Mouse (Mus musculus): ENCODE data around the gene Gdf10. TPM values are rescaled to one million over a fixed set of nuclear protein-coding genes. Genes with fewer than 3 reads are reported as not detected.

The Gdf10 gene
- polyA plus RNA-seq, 1 experiment from 2014 or later, result 8.0 TPM

GRCm38 (mm10) chr14:33895777-33896176, 27.6 kb upstream of the Gdf10 start:
- DNase-seq (ENCODE audit: low spot score), result no peak
- no peaks in the 10 kb centered on the region for H3K9me3 ChIP-seq (ENCODE audit: control insufficient read depth, low read length)
- no peak overlapping the region for H3K4me2 ChIP-seq (replicated peaks)
- 88% methylated on average over 5 of the region's 5 CpGs for WGBS
- no peak overlapping the region for H3K27ac ChIP-seq
- no peak overlapping the region for H3K9ac ChIP-seq
- 0 out of 2 replicates have a peak, but pooled peaks cover 8% of the 10 kb centered on the region for H3K4me1 ChIP-seq (replicated peaks; ENCODE audit: control insufficient read depth, insufficient read depth, low read length)
- ATAC-seq (ENCODE audit: low FRiP score), result no peak
- H3K27me3 ChIP-seq (ENCODE audit: control insufficient read depth, insufficient read depth, low read length), result no peaks in the 10 kb centered on the region
- H3K4me3 ChIP-seq (replicated peaks; ENCODE audit: low read length), result no peak overlapping the region
- H3K36me3 ChIP-seq (replicated peaks; ENCODE audit: control insufficient read depth, insufficient read depth), result no peaks in the 10 kb centered on the region

GRCm38 (mm10) chr14:33896628-33897300, 26.6 kb upstream of the Gdf10 start:
- no peak overlapping the region for H3K9ac ChIP-seq
- no peak for ATAC-seq (ENCODE audit: low FRiP score)
- H3K4me1 ChIP-seq (replicated peaks; ENCODE audit: control insufficient read depth, insufficient read depth, low read length), result 0 out of 2 replicates have a peak, but pooled peaks cover 8% of the 10 kb centered on the region
- no peaks in the 10 kb centered on the region for H3K27me3 ChIP-seq (ENCODE audit: control insufficient read depth, insufficient read depth, low read length)
- no peaks in the 10 kb centered on the region for H3K36me3 ChIP-seq (replicated peaks; ENCODE audit: control insufficient read depth, insufficient read depth)
- H3K9me3 ChIP-seq (ENCODE audit: control insufficient read depth, low read length), result no peaks in the 10 kb centered on the region
- H3K4me2 ChIP-seq (replicated peaks), result no peak overlapping the region
- no peak overlapping the region for H3K27ac ChIP-seq
- 29% methylated on average over 9 of the region's 9 CpGs for WGBS
- no peak for DNase-seq (ENCODE audit: low spot score)
- no peak overlapping the region for H3K4me3 ChIP-seq (replicated peaks; ENCODE audit: low read length)

GRCm38 (mm10) chr14:33902783-33903182, 20.6 kb upstream of the Gdf10 start:
- no peak overlapping the region for H3K27ac ChIP-seq
- no peaks in the 10 kb centered on the region for H3K36me3 ChIP-seq (replicated peaks; ENCODE audit: control insufficient read depth, insufficient read depth)
- no peaks in the 10 kb centered on the region for H3K4me1 ChIP-seq (replicated peaks; ENCODE audit: control insufficient read depth, insufficient read depth, low read length)
- no peak overlapping the region for H3K9ac ChIP-seq
- H3K4me2 ChIP-seq (replicated peaks), result no peak overlapping the region
- no peak overlapping the region for H3K4me3 ChIP-seq (replicated peaks; ENCODE audit: low read length)
- WGBS, result 92% methylated on average over 4 of the region's 4 CpGs
- H3K9me3 ChIP-seq (ENCODE audit: control insufficient read depth, low read length), result no peaks in the 10 kb centered on the region
- DNase-seq (ENCODE audit: low spot score) (no peak), ATAC-seq (ENCODE audit: low FRiP score) (no peak)
- H3K27me3 ChIP-seq (ENCODE audit: control insufficient read depth, insufficient read depth, low read length), result no peaks in the 10 kb centered on the region

GRCm38 (mm10) chr14:33903199-33903598, 20.2 kb upstream of the Gdf10 start:
- Histone ChIP-seq H3K9me3 (ENCODE audit: control insufficient read depth, low read length) (no peaks in the 10 kb centered on the region), H3K36me3 (replicated peaks; ENCODE audit: control insufficient read depth, insufficient read depth) (no peaks in the 10 kb centered on the region), H3K4me2 (replicated peaks) (no peak overlapping the region), H3K27ac (no peak overlapping the region), H3K4me1 (replicated peaks; ENCODE audit: control insufficient read depth, insufficient read depth, low read length) (no peaks in the 10 kb centered on the region), H3K27me3 (ENCODE audit: control insufficient read depth, insufficient read depth, low read length) (no peaks in the 10 kb centered on the region), H3K4me3 (replicated peaks; ENCODE audit: low read length) (no peak overlapping the region), H3K9ac (no peak overlapping the region)
- WGBS, result 86% methylated on average over 1 of the region's 1 CpGs
- ATAC-seq (ENCODE audit: low FRiP score) (no peak), DNase-seq (ENCODE audit: low spot score) (no peak)

GRCm38 (mm10) chr14:33904851-33905250, 18.5 kb upstream of the Gdf10 start:
- Histone ChIP-seq H3K27me3 (ENCODE audit: control insufficient read depth, insufficient read depth, low read length) (no peaks in the 10 kb centered on the region), H3K4me1 (replicated peaks; ENCODE audit: control insufficient read depth, insufficient read depth, low read length) (no peaks in the 10 kb centered on the region), H3K36me3 (replicated peaks; ENCODE audit: control insufficient read depth, insufficient read depth) (no peaks in the 10 kb centered on the region), H3K4me2 (replicated peaks) (no peak overlapping the region), H3K27ac (no peak overlapping the region), H3K9me3 (ENCODE audit: control insufficient read depth, low read length) (no peaks in the 10 kb centered on the region), H3K4me3 (replicated peaks; ENCODE audit: low read length) (no peak overlapping the region), H3K9ac (no peak overlapping the region)
- no peak for DNase-seq (ENCODE audit: low spot score)
- ATAC-seq (ENCODE audit: low FRiP score), result no peak

GRCm38 (mm10) chr14:33913727-33914126, 9.7 kb upstream of the Gdf10 start:
- WGBS, result 37% methylated on average over 3 of the region's 3 CpGs
- H3K4me1 ChIP-seq (replicated peaks; ENCODE audit: control insufficient read depth, insufficient read depth, low read length), result no peaks in the 10 kb centered on the region
- H3K36me3 ChIP-seq (replicated peaks; ENCODE audit: control insufficient read depth, insufficient read depth), result no peaks in the 10 kb centered on the region
- H3K9ac ChIP-seq, result no peak overlapping the region
- no peak overlapping the region for H3K4me3 ChIP-seq (replicated peaks; ENCODE audit: low read length)
- ATAC-seq (ENCODE audit: low FRiP score) (no peak), DNase-seq (ENCODE audit: low spot score) (no peak)
- H3K9me3 ChIP-seq (ENCODE audit: control insufficient read depth, low read length), result no peaks in the 10 kb centered on the region
- no peak overlapping the region for H3K27ac ChIP-seq
- no peak overlapping the region for H3K4me2 ChIP-seq (replicated peaks)
- H3K27me3 ChIP-seq (ENCODE audit: control insufficient read depth, insufficient read depth, low read length), result no peaks in the 10 kb centered on the region

GRCm38 (mm10) chr14:33914206-33914605, 9.2 kb upstream of the Gdf10 start:
- Histone ChIP-seq H3K9me3 (ENCODE audit: control insufficient read depth, low read length) (no peaks in the 10 kb centered on the region), H3K27me3 (ENCODE audit: control insufficient read depth, insufficient read depth, low read length) (no peaks in the 10 kb centered on the region), H3K27ac (no peak overlapping the region), H3K36me3 (replicated peaks; ENCODE audit: control insufficient read depth, insufficient read depth) (no peaks in the 10 kb centered on the region), H3K9ac (no peak overlapping the region), H3K4me2 (replicated peaks) (no peak overlapping the region), H3K4me3 (replicated peaks; ENCODE audit: low read length) (no peak overlapping the region), H3K4me1 (replicated peaks; ENCODE audit: control insufficient read depth, insufficient read depth, low read length) (peaks cover 4% of the 10 kb centered on the region; the same call in 1 of the 2 replicates)
- ATAC-seq (ENCODE audit: low FRiP score), result no peak
- no peak for DNase-seq (ENCODE audit: low spot score)
- 90% methylated on average over 9 of the region's 9 CpGs for WGBS

GRCm38 (mm10) chr14:33920727-33921559, 2.4 kb upstream of the Gdf10 start:
- H3K27ac ChIP-seq, result no peak overlapping the region
- no peak for ATAC-seq (ENCODE audit: low FRiP score)

GRCm38 (mm10) chr14:33922771-33923167, 618 bp upstream of the Gdf10 start:
- Histone ChIP-seq H3K9ac (peak overlapping the region; percentile 67), H3K27ac (no peak overlapping the region), H3K4me2 (replicated peaks) (peak overlapping the region; percentile 95), H3K9me3 (ENCODE audit: control insufficient read depth, low read length) (no peaks in the 10 kb centered on the region), H3K4me3 (replicated peaks; ENCODE audit: low read length) (peak overlapping the region; percentile 56), H3K4me1 (replicated peaks; ENCODE audit: control insufficient read depth, insufficient read depth, low read length) (peaks cover 31% of the 10 kb centered on the region), H3K27me3 (ENCODE audit: control insufficient read depth, insufficient read depth, low read length) (peaks cover 56% of the 10 kb centered on the region), H3K36me3 (replicated peaks; ENCODE audit: control insufficient read depth, insufficient read depth) (no peaks in the 10 kb centered on the region)
- DNase-seq (ENCODE audit: low spot score) (no peak), ATAC-seq (ENCODE audit: low FRiP score) (no peak)
- WGBS, result 13% methylated on average over 8 of the region's 8 CpGs

More at GRCm38 (mm10) chr14:33920727-33921559, 2.4 kb upstream of the Gdf10 start:
- Histone ChIP-seq H3K36me3 (replicated peaks; ENCODE audit: control insufficient read depth, insufficient read depth) (no peaks in the 10 kb centered on the region), H3K4me3 (replicated peaks; ENCODE audit: low read length) (no peak overlapping the region), H3K27me3 (ENCODE audit: control insufficient read depth, insufficient read depth, low read length) (peaks cover 56% of the 10 kb centered on the region), H3K9ac (no peak overlapping the region; the same call in 1 of the 2 replicates), H3K4me1 (replicated peaks; ENCODE audit: control insufficient read depth, insufficient read depth, low read length) (peaks cover 31% of the 10 kb centered on the region), H3K4me2 (replicated peaks) (no peak overlapping the region), H3K9me3 (ENCODE audit: control insufficient read depth, low read length) (no peaks in the 10 kb centered on the region)
- no peak for DNase-seq (ENCODE audit: low spot score)
- 15% methylated on average over 14 of the region's 14 CpGs for WGBS
